Mouse (Mus musculus): Measurements from ENCODE around the gene Hist1h3c. TPM values are rescaled to one million over a fixed set of nuclear protein-coding genes. Genes with fewer than 3 reads are reported as not detected.
"Not testable (repeated sequence)": the region's sequence is repeated elsewhere in the genome, so short reads cannot be mapped to it uniquely, and the experiment has no call there.

Hist1h3c gene
- polyA plus RNA-seq, 1 experiment from 2014 or later, result 1.1 TPM

DNA sequence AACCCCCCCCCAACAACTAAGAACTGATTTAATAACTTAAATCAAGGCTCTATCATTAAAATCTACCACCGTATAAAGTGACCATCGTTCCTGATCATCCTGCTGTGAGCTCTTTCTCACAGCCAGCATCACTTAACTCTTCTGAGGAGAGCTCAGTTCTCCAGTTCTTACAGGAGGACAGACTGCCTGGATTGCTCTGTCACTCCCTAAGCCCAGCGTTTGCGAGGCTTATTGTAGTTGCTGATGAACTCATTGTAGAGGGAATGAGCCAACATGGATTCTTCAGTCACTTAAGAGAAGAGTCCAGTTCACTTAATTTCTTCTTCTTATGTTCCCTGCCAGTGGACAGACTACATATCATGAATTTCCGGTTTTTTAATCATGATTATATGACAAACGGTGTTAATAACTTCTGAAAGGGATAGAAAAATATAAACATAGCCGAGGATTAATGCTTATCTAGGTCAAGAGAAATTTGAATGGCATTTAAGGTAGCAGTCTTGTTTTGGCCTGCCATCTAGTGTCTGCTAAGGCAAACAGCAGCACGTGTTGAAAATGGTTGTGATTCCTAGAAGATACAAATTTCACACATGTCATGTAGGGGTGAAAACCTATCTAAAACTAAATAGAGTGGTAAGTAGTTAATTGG lies 13.1 kb downstream of the Hist1h3c start:
- H3K27me3 ChIP-seq, result no peaks in the 10 kb centered on the region
- no peak overlapping the region for H3K9ac ChIP-seq
- H3K4me1 ChIP-seq (replicated peaks), result no peaks in the 10 kb centered on the region
- WGBS, result 22% methylated on average over 8 of the region's 8 CpGs
- H3K36me3 ChIP-seq, result no peaks in the 10 kb centered on the region
- no peak overlapping the region for H3K4me3 ChIP-seq
- H3K27ac ChIP-seq (replicated peaks), result no peak overlapping the region
- H3K4me2 ChIP-seq, result no peak overlapping the region
- H3K9me3 ChIP-seq, result no peaks in the 10 kb centered on the region
- no peak for ATAC-seq (ENCODE audit: low FRiP score, low read depth)

DNA sequence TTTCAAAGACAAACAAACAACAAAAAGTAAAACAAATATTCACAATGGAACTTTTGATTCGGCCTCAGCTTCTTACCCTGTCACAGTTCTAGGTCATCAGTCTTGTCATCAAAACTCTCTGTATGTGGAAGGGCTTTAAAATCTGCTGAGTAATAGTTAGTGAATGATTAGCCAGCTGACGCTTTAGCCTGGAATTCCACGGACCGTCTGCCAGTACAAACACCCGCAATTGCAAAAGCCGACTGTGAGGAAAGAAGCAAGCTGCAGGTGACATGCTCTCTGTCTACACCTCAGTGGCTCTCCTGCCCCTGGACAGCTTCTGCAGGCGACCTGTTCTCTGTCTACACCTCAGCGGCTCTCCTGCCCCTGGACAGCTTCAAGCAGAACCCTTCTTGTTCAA lies 14.9 kb downstream of the Hist1h3c start:
- no peaks in the 10 kb centered on the region for H3K9me3 ChIP-seq
- H3K36me3 ChIP-seq, result no peaks in the 10 kb centered on the region
- no peak overlapping the region for H3K4me3 ChIP-seq
- H3K27me3 ChIP-seq, result no peaks in the 10 kb centered on the region
- no peaks in the 10 kb centered on the region for H3K4me1 ChIP-seq (replicated peaks)
- no peak overlapping the region for H3K9ac ChIP-seq
- no peak overlapping the region for H3K4me2 ChIP-seq
- H3K27ac ChIP-seq (replicated peaks), result no peak overlapping the region
- ATAC-seq (ENCODE audit: low FRiP score, low read depth), result no peak
- 35% methylated on average over 8 of the region's 8 CpGs for WGBS

DNA sequence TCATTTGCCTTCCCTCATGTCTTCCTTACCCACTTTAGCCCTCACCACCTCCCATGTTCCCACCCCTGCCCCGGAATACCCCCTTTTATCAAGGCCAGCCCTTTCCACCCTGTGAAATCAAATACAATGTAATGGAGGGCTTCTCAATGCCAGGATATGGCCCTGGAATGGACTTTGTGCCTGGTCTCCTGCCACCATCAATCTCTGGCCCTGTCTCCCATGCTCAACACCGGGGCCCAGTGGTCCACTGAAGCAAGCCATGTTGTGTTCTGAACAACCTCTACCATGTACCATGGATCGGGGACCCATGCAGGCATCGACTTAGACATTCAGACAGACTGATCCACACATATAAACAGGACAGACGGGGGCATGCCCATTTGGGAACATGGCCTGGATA lies 15.7 kb downstream of the Hist1h3c start:
- Histone ChIP-seq H3K4me1 (replicated peaks) (no peaks in the 10 kb centered on the region), H3K4me2 (no peak overlapping the region), H3K36me3 (no peaks in the 10 kb centered on the region), H3K9me3 (no peaks in the 10 kb centered on the region), H3K27me3 (no peaks in the 10 kb centered on the region), H3K4me3 (no peak overlapping the region), H3K27ac (replicated peaks) (no peak overlapping the region), H3K9ac (no peak overlapping the region)
- ATAC-seq (ENCODE audit: low FRiP score, low read depth), result no peak
- WGBS, result 93% methylated on average over 5 of the region's 5 CpGs

DNA sequence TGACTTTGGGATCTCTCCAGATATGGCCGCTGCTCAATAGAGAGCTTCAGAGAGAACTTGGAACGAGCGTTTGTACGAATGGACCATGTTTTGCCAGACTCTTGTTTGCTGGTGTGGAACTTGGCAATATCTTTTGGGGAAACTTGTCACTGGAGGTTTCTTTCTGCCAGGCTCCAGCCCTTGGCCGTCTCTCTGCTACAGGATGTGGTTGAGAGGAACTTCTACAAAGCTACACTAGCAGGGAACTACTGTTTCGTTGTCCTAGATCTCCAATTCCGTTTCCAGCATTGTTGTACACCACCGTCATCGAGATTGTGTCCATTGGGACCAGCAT lies 16.2 kb downstream of the Hist1h3c start:
- H3K36me3 ChIP-seq, result no peaks in the 10 kb centered on the region
- H3K9me3 ChIP-seq, result no peaks in the 10 kb centered on the region
- H3K4me1 ChIP-seq (replicated peaks), result no peaks in the 10 kb centered on the region
- H3K27me3 ChIP-seq, result no peaks in the 10 kb centered on the region
- 92% methylated on average over 9 of the region's 9 CpGs for WGBS
- no peak overlapping the region for H3K27ac ChIP-seq (replicated peaks)
- H3K4me3 ChIP-seq, result no peak overlapping the region
- no peak overlapping the region for H3K9ac ChIP-seq
- H3K4me2 ChIP-seq, result no peak overlapping the region
- no peak for ATAC-seq (ENCODE audit: low FRiP score, low read depth)

DNA sequence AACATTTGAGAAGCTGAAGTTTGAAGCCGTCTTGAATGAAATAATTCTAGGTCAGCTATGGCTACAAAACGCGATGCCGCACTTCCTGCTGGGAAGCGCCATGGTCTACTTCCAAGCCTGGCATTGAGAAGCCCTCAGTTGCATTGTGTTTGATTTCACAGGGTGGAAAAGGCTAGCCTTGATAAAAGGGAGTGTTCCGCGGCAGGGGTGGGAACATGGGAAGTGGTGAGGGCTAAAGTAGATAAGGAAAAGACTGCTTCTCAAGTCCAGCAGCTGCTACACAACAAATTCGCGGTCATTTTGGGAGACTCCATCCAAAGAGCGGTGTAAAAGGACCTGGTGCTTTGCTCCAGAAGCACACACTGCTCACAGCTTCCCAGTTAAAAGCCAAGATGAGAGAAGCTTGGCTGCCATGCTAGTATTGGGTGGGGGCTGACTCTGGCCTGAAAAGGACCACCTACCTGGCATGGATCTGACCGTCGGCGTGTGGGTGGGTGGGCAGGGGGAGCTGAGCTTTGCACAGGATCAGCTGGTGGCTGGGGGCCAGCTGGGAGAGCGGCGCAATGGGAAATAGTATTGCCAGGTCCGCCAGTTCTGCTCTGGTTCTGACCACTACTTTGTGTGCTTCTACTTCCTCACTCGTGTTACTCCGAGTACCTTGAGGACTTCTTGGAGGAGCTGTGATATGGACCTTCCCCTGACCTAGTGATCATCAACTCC lies 16.8 kb downstream of the Hist1h3c start:
- no peak for ATAC-seq (ENCODE audit: low FRiP score, low read depth)
- Histone ChIP-seq H3K9me3 (no peaks in the 10 kb centered on the region), H3K9ac (no peak overlapping the region), H3K4me1 (replicated peaks) (no peaks in the 10 kb centered on the region), H3K4me2 (no peak overlapping the region), H3K4me3 (no peak overlapping the region), H3K27ac (replicated peaks) (no peak overlapping the region), H3K36me3 (no peaks in the 10 kb centered on the region), H3K27me3 (no peaks in the 10 kb centered on the region)
- WGBS, result 84% methylated on average over 18 of the region's 18 CpGs

DNA sequence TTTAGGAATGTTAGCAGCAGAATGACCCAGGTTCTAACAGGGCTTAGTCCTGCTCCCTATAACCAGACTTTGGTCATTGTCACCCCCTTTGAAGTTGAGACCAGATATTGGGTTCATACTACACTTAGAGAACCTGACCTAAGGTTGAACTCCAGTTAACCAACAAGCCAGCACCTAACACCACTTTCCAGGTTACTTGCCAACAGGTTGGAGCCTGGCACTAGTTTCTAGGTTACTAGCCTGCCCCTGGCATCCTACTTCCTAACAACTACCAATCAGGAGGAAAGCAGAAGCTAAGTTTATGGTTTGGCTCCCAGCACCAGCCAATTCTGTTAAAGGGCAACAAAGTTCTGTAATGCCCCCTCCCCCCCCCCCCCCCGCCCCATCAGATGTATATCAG lies 20.2 kb downstream of the Hist1h3c start:
- no peaks in the 10 kb centered on the region for H3K27me3 ChIP-seq
- no peak overlapping the region for H3K4me2 ChIP-seq
- ATAC-seq (ENCODE audit: low FRiP score, low read depth), result no peak
- no peak overlapping the region for H3K4me3 ChIP-seq
- H3K9ac ChIP-seq, result no peak overlapping the region
- no peaks in the 10 kb centered on the region for H3K36me3 ChIP-seq
- H3K9me3 ChIP-seq, result no peaks in the 10 kb centered on the region
- H3K27ac ChIP-seq (replicated peaks), result no peak overlapping the region
- H3K4me1 ChIP-seq (replicated peaks), result no peaks in the 10 kb centered on the region
- 40% methylated on average over 1 of the region's 1 CpGs for WGBS

DNA sequence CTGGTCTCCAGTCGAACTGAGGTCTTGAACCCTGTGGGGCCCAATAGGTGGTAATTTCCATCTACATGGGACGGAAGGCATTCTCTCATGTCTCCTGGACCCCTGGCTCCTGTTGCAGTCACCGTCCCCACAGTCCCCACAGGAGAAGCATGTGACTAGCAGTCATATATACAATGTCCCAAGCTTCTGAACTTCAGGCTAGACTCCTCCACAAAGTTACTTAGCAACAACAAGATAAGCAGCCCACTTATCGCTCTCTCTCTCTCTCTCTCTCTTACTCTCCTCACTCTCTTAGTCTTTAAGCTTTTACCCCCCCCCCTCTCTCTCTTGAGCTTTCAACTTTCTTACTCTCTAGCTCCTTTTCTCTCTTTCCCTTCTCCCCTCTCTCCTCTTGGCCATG lies 21.2 kb downstream of the Hist1h3c start:
- Histone ChIP-seq H3K9ac (no peak overlapping the region), H3K27ac (replicated peaks) (no peak overlapping the region), H3K4me2 (no peak overlapping the region), H3K4me1 (replicated peaks) (no peaks in the 10 kb centered on the region), H3K36me3 (no peaks in the 10 kb centered on the region), H3K9me3 (no peaks in the 10 kb centered on the region), H3K4me3 (no peak overlapping the region), H3K27me3 (no peaks in the 10 kb centered on the region)
- ATAC-seq (ENCODE audit: low FRiP score, low read depth), result no peak
- WGBS, result 83% methylated on average over 4 of the region's 4 CpGs

DNA sequence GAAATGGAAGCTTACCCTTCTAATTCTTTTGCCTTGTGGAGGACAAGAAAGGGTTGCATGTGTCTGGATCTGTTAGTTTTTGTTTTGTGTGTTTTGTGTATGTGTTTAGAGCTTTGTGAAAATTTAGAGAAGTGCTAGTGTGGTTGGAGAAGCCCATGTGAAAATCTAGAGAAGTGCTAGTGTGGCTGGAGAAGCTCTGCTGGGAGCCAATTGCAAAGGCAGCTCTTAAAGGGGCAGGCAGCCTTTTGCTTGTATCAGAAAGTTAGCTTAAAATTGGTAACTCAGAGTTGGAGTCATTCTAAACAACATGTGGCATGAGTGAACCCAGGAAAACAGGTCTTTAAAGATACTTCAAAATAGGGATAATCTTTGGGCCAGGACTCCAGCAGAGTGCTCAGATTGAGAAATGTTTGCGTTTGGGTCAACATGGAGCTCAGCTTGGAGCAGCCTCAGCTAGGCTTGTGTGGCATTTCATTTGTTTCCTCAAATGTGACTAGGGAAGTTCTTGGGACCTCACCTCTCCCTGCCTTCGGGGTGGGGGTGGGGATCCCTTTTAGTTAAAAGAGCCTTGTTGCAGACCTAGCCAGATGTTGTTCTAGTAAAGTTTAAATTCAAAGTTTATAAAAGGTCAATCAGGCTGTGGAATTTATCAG lies 27.7 kb downstream of the Hist1h3c start:
- not testable (repeated sequence) for H3K4me1 ChIP-seq (replicated peaks); H3K27me3 ChIP-seq; H3K4me3 ChIP-seq; H3K36me3 ChIP-seq; H3K9me3 ChIP-seq; H3K27ac ChIP-seq (replicated peaks); H3K9ac ChIP-seq; H3K4me2 ChIP-seq; ATAC-seq (ENCODE audit: low FRiP score, low read depth)
- WGBS, result 18% methylated on average over 2 of the region's 2 CpGs

DNA sequence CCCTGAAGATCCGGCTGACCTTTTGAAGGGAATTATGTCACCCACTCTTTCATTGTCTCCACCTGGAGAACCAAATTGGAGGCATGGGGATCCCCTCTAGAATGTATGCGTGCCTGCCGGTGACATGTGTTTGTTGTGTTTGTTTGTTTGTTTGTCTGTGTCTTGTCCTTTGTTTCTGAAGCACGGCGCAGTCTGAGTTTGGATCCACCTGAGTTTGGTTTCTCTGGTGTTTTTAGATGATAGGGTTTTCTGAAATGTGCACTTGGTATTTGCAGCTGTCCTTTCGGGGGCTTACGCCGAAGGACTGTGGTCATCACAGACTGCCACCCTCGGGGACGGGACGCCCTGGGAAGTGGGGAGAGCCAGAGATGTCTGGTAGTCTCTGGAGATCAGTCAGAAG lies 28.2 kb downstream of the Hist1h3c start:
- Histone ChIP-seq H3K27me3 (no peaks in the 10 kb centered on the region), H3K4me3 (no peak overlapping the region), H3K9ac (no peak overlapping the region), H3K4me1 (replicated peaks) (no peaks in the 10 kb centered on the region), H3K27ac (replicated peaks) (no peak overlapping the region), H3K9me3 (no peaks in the 10 kb centered on the region), H3K4me2 (no peak overlapping the region), H3K36me3 (no peaks in the 10 kb centered on the region)
- ATAC-seq (ENCODE audit: low FRiP score, low read depth), result no peak
- 57% methylated on average over 11 of the region's 11 CpGs for WGBS

DNA sequence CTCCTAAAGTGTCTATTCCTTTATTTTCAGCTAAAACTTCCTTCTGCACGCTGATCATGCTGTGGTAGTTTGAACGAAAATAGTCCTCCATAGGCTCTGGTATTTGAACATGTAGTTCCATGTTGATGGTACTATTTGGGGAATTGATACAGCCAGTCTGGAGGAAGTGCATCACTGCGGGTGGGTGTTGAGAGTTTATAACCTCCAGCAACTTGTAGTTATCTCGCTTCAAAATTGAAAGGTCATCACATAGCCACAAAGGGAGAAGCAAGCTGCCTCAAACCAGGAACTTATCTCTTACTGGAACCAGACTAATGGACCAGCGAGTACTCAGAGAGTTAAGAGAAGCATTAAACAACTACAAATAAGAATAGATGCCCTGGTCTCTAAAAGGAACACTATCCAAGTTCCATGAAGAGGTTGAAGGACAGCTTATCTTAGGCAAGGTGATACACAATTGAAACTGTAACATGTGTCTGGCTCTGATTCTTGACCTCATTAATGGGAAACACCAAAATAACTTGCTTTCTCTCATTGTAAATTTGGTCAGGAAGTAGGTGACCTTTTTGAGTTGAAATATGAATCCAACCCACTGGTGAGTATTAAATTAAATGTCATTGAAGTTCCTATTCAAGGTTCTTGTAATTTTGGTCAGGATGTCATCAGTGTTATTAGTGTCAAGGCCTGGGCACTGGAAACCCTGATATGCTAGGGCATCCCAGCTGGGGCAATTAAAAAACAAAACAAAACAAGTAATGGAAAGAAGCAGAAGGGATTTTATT lies 28.9 kb downstream of the Hist1h3c start:
- no peak for ATAC-seq (ENCODE audit: low FRiP score, low read depth)

DNA sequence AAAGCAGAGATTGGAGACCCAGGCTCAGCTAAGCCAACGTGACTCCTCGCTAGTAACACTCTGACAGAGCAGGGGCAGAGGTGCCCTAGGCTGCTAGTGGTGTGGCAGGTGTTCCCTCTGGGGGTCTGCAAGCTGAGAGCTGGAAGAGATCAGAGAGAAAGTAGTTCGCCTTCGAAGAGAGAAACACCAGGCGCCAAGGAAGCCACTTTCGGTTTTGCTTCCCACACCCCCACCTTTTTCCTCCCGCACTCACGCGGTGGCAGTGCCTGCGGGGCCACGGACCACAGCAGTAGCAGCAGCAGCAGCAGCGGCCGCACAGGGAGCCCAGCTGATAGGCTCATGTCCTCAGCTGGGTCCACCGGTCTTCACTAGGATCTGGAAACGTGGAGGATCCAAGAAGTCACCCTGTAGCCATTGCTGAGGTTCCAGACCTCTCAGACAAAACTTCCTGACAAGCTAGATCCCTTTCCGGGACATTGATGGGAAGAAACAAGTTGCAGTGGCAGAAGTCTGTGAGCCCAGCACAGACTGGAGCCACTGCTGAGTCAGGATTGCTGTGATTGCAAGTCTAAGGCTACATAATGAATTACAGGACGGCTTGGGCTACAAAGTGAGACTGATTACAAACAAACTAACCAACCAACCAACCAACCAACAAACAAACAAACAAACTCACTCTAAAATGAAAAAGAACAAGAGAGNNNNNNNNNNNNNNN lies 34.9 kb downstream of the Hist1h3c start, which contains the start of gene Hfe:
Gene Hfe, minus strand, starts transcription at position 481 of the 716 bp plus-strand sequence.
- Histone ChIP-seq H3K4me3 (peak within 1 kb of the TSS; percentile 28), H3K27ac (replicated peaks) (peak within 1 kb of the TSS; percentile 0; the same call in 1 of the 2 replicates), H3K9me3 (no peaks in the 10 kb centered on the region), H3K4me1 (replicated peaks) (peaks cover 8% of the 10 kb centered on the region), H3K4me2 (peak within 1 kb of the TSS; percentile 54), H3K9ac (peak within 1 kb of the TSS; percentile 21; the same call in 1 of the 2 replicates), H3K36me3 (no peaks in the 10 kb centered on the region), H3K27me3 (no peaks in the 10 kb centered on the region)
- ATAC-seq (ENCODE audit: low FRiP score, low read depth), result peak; percentile 72; the same call in 1 of the 2 replicates
- 3% methylated on average over 17 of the region's 17 CpGs for WGBS

More for the DNA sequence above, 28.9 kb downstream of the Hist1h3c start:
- Histone ChIP-seq H3K36me3 (no peaks in the 10 kb centered on the region), H3K27me3 (no peaks in the 10 kb centered on the region), H3K9me3 (no peaks in the 10 kb centered on the region), H3K4me2 (no peak overlapping the region), H3K4me1 (replicated peaks) (no peaks in the 10 kb centered on the region), H3K27ac (replicated peaks) (no peak overlapping the region), H3K9ac (no peak overlapping the region), H3K4me3 (no peak overlapping the region)
- WGBS, result 88% methylated on average over 5 of the region's 5 CpGs

Measured in hindbrain, embryonic 15.5 days (tissue).